Mouse (Mus musculus) C2C12 (cell line): ENCODE results near the gene Fam92b. TPM values are rescaled to one million over a fixed set of nuclear protein-coding genes. Genes with fewer than 3 reads are reported as not detected.

Source experiments
- H3K27me3 ChIP-seq: one replicate; pipeline ENCODE4 v1.6.1; 2011; ENCODE audit not compliant: control insufficient read depth, insufficient read depth, insufficient read length
- H3K36me3 ChIP-seq: one replicate; pipeline ENCODE4 v1.6.1; 2011; ENCODE audit not compliant: control insufficient read depth, insufficient read depth
- H3K4me3 ChIP-seq: one replicate; pipeline ENCODE4 v1.5.1; 2011; ENCODE audit warnings: mild to moderate bottlenecking, control low read depth; ENCODE audit not compliant: poor library complexity, insufficient read depth, severe bottlenecking
- H3K79me2 ChIP-seq: one replicate; pipeline ENCODE4 v1.6.1; 2011; ENCODE audit not compliant: control insufficient read depth, insufficient read depth
- H3K79me3 ChIP-seq: one replicate; pipeline ENCODE4 v1.6.1; 2011; ENCODE audit warnings: low read depth, control low read depth
- H3ac ChIP-seq: one replicate; pipeline ENCODE3; 2011; ENCODE audit warnings: low read depth; ENCODE audit not compliant: control insufficient read depth, insufficient read length
- CEBPB ChIP-seq: IDR thresholded peaks from one replicate; pipeline ENCODE4 v1.6.1; 2011; ENCODE audit warnings: low read depth, mild to moderate bottlenecking, control low read depth, moderate library complexity
- CTCF ChIP-seq: IDR thresholded peaks from one replicate; pipeline ENCODE4 v1.5.1; 2011; ENCODE audit not compliant: control insufficient read depth, insufficient read depth, insufficient read length
- FOSL1 ChIP-seq: IDR thresholded peaks from one replicate; pipeline ENCODE4 v1.8.0; 2011; ENCODE audit warnings: mild to moderate bottlenecking, low read length; ENCODE audit not compliant: poor library complexity, insufficient read depth, severe bottlenecking
- MAX ChIP-seq: IDR thresholded peaks from one replicate; pipeline ENCODE4 v1.6.1; 2011; ENCODE audit warnings: mild to moderate bottlenecking, control low read depth
- MYOD1 ChIP-seq: IDR thresholded peaks from one replicate; pipeline ENCODE4 v1.6.1; 2011; ENCODE audit warnings: low read depth; ENCODE audit not compliant: control insufficient read depth, insufficient read length
- MYOG ChIP-seq: IDR thresholded peaks from one replicate; pipeline ENCODE4 v1.6.1; 2011; ENCODE audit not compliant: control insufficient read depth, insufficient read length; ENCODE audit errors: extremely low read depth
- USF1 ChIP-seq: IDR thresholded peaks from one replicate; pipeline ENCODE4 v1.6.1; 2011; ENCODE audit warnings: low read depth, mild to moderate bottlenecking, control low read depth, moderate library complexity
- polyA plus RNA-seq: library from polyadenylated mRNA; unstranded; fragments of >200 nt; fragmentation: generic; extraction: Trizol; gene quantifications from one replicate; pipeline ENCODE4 v1.2.1, GENCODE M21; 2012; ENCODE audit warnings: missing spikeins

The Fam92b gene
- polyA plus RNA-seq, 1 experiment, result not detected

DNA sequence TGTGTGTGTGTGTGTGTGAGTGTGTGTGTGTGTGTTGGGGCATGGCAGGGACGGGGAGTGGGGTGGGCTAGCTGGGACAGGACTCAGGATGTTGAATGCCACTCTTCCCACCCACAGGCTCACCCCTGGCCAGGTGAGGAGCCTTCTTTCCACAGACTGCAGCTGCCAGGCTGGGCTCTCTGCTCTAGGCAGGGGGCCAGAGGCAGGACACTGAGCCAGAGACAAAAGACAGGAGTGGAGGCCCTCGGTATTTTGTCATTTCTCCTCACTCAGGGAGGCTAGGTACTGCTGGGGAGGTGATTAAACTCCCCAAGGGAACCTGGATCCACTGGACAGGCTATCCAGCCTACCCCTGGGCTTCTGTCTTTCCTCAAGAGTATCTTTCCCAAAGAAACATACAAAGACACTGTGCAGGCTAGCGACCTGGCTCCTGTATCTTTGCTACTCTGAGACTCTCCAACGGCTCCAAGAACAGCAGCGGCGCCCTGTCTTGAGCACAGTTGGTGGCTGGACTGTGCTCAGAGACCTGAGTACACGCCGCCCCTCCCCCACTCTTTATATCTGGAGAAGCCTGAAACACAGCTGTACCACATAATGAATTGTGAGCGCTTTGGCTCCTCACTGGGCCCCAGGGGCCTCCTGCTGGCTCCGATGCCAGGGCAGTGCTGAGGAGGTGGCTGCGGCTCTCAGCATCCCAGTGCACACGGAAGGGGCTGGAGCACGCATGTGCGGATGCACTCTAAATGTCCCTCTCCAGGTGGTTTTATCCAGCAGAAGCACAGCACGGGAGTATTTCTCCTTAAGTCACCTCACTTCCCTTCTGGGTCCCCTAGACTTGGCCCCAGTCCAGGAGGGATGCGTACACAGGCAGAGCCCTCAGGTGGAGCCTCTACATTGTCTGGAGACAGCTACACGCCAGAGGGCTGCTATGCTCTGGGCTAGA is 7.9 kb upstream of the Fam92b start:
- H3K27me3 ChIP-seq, result no peaks in the 10 kb centered on the region
- no peaks in the 10 kb centered on the region for H3K79me3 ChIP-seq
- no peak for TF ChIP-seq USF1
- no peak for TF ChIP-seq CTCF
- peak; percentile 23 for TF ChIP-seq MYOD1
- H3K4me3 ChIP-seq, result no peak overlapping the region
- no peaks in the 10 kb centered on the region for H3K36me3 ChIP-seq
- H3K79me2 ChIP-seq, result no peaks in the 10 kb centered on the region
- H3ac ChIP-seq, result peak overlapping the region; percentile 32

DNA sequence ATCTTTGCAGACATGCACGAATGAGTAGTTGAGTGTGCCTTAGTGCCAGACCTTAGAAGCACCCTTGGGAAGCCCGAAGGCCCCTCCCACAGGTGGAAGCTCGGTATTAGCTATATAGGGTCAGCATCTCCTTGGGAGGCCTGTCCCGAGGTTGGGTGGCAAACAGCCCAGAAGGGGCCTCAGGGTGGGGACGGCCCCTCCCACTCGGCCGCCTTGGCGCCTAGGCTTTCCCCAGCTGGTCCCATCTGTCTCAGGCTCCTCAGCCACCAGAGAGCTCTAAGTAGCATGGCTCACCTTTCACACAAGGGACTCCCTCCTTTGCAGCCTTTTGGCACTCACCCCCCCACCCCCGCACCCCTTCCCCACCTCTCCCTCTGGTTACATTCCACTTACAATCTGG is 7.1 kb upstream of the Fam92b start:
- Histone ChIP-seq H3ac (no peak overlapping the region), H3K79me2 (no peaks in the 10 kb centered on the region), H3K27me3 (no peaks in the 10 kb centered on the region), H3K36me3 (no peaks in the 10 kb centered on the region), H3K79me3 (no peaks in the 10 kb centered on the region), H3K4me3 (no peak overlapping the region)
- TF ChIP-seq MYOG, result no peak
- TF ChIP-seq MYOD1, result peak; percentile 90

GRCm38 (mm10) chr8:120181861-120182414 is 4.7 kb upstream of the Fam92b start:
- Histone ChIP-seq H3ac (no peak overlapping the region), H3K27me3 (no peaks in the 10 kb centered on the region), H3K79me2 (no peaks in the 10 kb centered on the region), H3K79me3 (no peaks in the 10 kb centered on the region), H3K4me3 (no peak overlapping the region), H3K36me3 (no peaks in the 10 kb centered on the region)
- no peak for TF ChIP-seq CEBPB
- no peak for TF ChIP-seq MYOD1
- no peak for TF ChIP-seq CTCF
- TF ChIP-seq USF1, result no peak
- TF ChIP-seq FOSL1, result no peak
- TF ChIP-seq MAX, result no peak
- TF ChIP-seq MYOG, result no peak

GRCm38 (mm10) chr8:120181274-120181673 is 4.0 kb upstream of the Fam92b start:
- Histone ChIP-seq H3K79me2 (no peaks in the 10 kb centered on the region), H3K79me3 (no peaks in the 10 kb centered on the region)
- TF ChIP-seq MYOD1 (no peak), MAX (no peak), MYOG (no peak), USF1 (no peak), CTCF (no peak), CEBPB (no peak), FOSL1 (no peak)

DNA sequence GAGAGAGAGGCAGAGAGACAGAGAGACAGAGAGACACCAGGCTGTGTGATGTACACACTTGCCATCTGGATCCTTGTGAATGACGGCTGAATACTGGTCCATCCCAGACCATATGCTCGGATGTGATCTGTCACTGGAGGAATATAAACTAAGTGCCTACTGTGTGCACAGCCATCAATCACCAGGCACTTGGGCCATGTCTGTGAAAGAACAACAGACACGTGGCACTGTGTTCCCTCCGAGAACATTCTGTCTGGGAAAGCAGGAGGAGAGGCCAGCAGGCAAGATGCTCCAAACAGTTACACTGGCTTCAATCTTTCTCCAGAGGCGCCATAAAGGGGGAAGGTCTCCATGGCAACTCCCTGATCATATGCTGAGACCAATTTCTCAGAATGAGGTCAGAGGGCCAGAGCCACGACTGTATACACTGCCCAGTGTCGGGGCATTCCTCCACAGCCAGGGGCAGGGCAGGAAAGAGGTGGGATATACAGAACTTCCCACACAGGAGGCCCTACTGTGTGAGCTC is 3.2 kb upstream of the Fam92b start:
- H3K27me3 ChIP-seq, result no peaks in the 10 kb centered on the region
- no peaks in the 10 kb centered on the region for H3K79me2 ChIP-seq
- no peaks in the 10 kb centered on the region for H3K79me3 ChIP-seq
- H3K4me3 ChIP-seq, result no peak overlapping the region
- no peak overlapping the region for H3ac ChIP-seq
- TF ChIP-seq MAX (no peak), CTCF (no peak), USF1 (no peak), CEBPB (no peak), FOSL1 (no peak), MYOD1 (no peak), MYOG (no peak)
- H3K36me3 ChIP-seq, result no peaks in the 10 kb centered on the region

More at GRCm38 (mm10) chr8:120181274-120181673, 4.0 kb upstream of the Fam92b start:
- no peaks in the 10 kb centered on the region for H3K36me3 ChIP-seq
- H3K27me3 ChIP-seq, result no peaks in the 10 kb centered on the region
- no peak overlapping the region for H3K4me3 ChIP-seq
- no peak overlapping the region for H3ac ChIP-seq
